Mouse (Mus musculus) layer of hippocampus, adult 18-20 months (tissue): ENCODE data around the gene Agrp. TPM values are rescaled to one million over a fixed set of nuclear protein-coding genes. Genes with fewer than 3 reads are reported as not detected.

Experiments
- DNase-seq, 2 experiments: peaks; one replicate each; pipeline ENCODE4 v3.0.0; 2022; ENCODE audit warnings: low spot score in 2 of 2
- total RNA-seq, 2 experiments: library from RNA; stranded (reverse); gene quantifications; 2 replicates each; pipeline ENCODE4 v1.2.3; 2021

Gene Agrp
- total RNA-seq, 2 experiments from 2014 or later: not detected

- DNase-seq: no peak
Observed at GRCm38 (mm10) chr8:105552824-105553223, 84.4 kb downstream of the Agrp start.

- no peak for DNase-seq
Observed at GRCm38 (mm10) chr8:105552032-105552431, 85.2 kb downstream of the Agrp start.

GRCm38 (mm10) chr8:105550083-105550482 is 87.1 kb downstream of the Agrp start:
- no peak for DNase-seq

GRCm38 (mm10) chr8:105549506-105549905 is 87.7 kb downstream of the Agrp start:
- no peak for DNase-seq

- no peak for DNase-seq
Observed at GRCm38 (mm10) chr8:105546384-105547350, 90.5 kb downstream of the Agrp start.

- DNase-seq: peak in 1 of 2 experiments; percentile 30
Observed at GRCm38 (mm10) chr8:105545249-105545648, 91.9 kb downstream of the Agrp start.

GRCm38 (mm10) chr8:105544544-105545205 is 92.5 kb downstream of the Agrp start:
- no peak for DNase-seq

- no peak for DNase-seq
Observed at GRCm38 (mm10) chr8:105543703-105544102, 93.5 kb downstream of the Agrp start.

- no peak for DNase-seq
Observed at GRCm38 (mm10) chr8:105542808-105543207, 94.4 kb downstream of the Agrp start.

GRCm38 (mm10) chr8:105542032-105542656 is 95.0 kb downstream of the Agrp start:
- DNase-seq: no peak

GRCm38 (mm10) chr8:105538940-105539339 is 98.3 kb downstream of the Agrp start:
- no peak for DNase-seq

- DNase-seq: no peak
Observed at GRCm38 (mm10) chr8:105537011-105537677, 100.0 kb downstream of the Agrp start.

GRCm38 (mm10) chr8:105536546-105536945 is 100.6 kb downstream of the Agrp start:
- DNase-seq: peak in 1 of 2 experiments; percentile 39

- DNase-seq: peak in 1 of 2 experiments; percentile 59
Observed at GRCm38 (mm10) chr8:105533892-105534329, 103.3 kb downstream of the Agrp start.

- no peak for DNase-seq
Observed at GRCm38 (mm10) chr8:105533439-105533838, 103.8 kb downstream of the Agrp start.

- no peak for DNase-seq
Observed at GRCm38 (mm10) chr8:105531774-105532173, 105.4 kb downstream of the Agrp start.

GRCm38 (mm10) chr8:105529271-105529670 is 107.9 kb downstream of the Agrp start:
- DNase-seq: no peak

- DNase-seq: no peak
Observed at GRCm38 (mm10) chr8:105528206-105528605, 109.0 kb downstream of the Agrp start.

- no peak for DNase-seq
Observed at GRCm38 (mm10) chr8:105527110-105527509, 110.1 kb downstream of the Agrp start.

- DNase-seq: no peak
Observed at GRCm38 (mm10) chr8:105522890-105523289, 114.3 kb downstream of the Agrp start.
